Mouse (Mus musculus) olfactory bulb, adult 2 months (tissue): Measurements from ENCODE around the gene Lcn11.

Experiments used
- CTCF ChIP-seq: fragments of 200-500 bp; IDR thresholded peaks from 2 replicates; pipeline ENCODE4 v1.5.1; 2012; ENCODE audit warnings: low read depth, mild to moderate bottlenecking, low read length, moderate library complexity; ENCODE audit not compliant: insufficient read depth
- POLR2A ChIP-seq: fragments of 200-500 bp; IDR thresholded peaks from 2 replicates; pipeline ENCODE4 v1.6.1; 2012; ENCODE audit warnings: mild to moderate bottlenecking, low read depth, low read length, moderate library complexity; ENCODE audit not compliant: insufficient read depth

GRCm38 (mm10) chr2:25780921-25781320 is 4.1 kb downstream of the Lcn11 start:
- TF ChIP-seq CTCF (no peak), POLR2A (no peak)
